Mouse (Mus musculus) testis, adult 2 months (tissue): Measurements from ENCODE around the gene Shkbp1.

Source experiments
- CTCF ChIP-seq: fragments of 200-500 bp; IDR thresholded peaks from 2 replicates; pipeline ENCODE4 v1.5.1; 2012; ENCODE audit warnings: low read depth, mild to moderate bottlenecking, inconsistent platforms, low read length, moderate library complexity; ENCODE audit not compliant: control insufficient read depth, insufficient read depth, insufficient replicate concordance
- POLR2A ChIP-seq: fragments of 200-500 bp; IDR thresholded peaks from 2 replicates; pipeline ENCODE4 v1.6.1; 2012; ENCODE audit warnings: low read depth, mild to moderate bottlenecking, inconsistent platforms, low read length, moderate library complexity; ENCODE audit not compliant: control insufficient read depth

- no peak for TF ChIP-seq POLR2A
- TF ChIP-seq CTCF: no peak
Observed at GRCm38 (mm10) chr7:27323001-27323400, 32.8 kb downstream of the Shkbp1 start.
